Mouse (Mus musculus): Measurements from ENCODE around the gene Pms2. TPM values are rescaled to one million over a fixed set of nuclear protein-coding genes. Genes with fewer than 3 reads are reported as not detected.
A peak's percentile ranks its signal among the peaks of the same experiment; 100 is the strongest.

The Pms2 gene
- total RNA-seq, 2 experiments from 2014 or later: 3.5 to 4.7 TPM

GRCm38 (mm10) chr5:143908926-143909325, 838 bp upstream of the Pms2 start:
- no peak for DNase-seq
- no peak for TF ChIP-seq CTCF (IDR thresholded peaks at IDR 0.05)
- Histone ChIP-seq H3K4me3 (peak overlapping the region; percentile 76), H3K27ac (peak overlapping the region; percentile 97)
- intact Hi-C loops (cut with DNase I): loop anchor here (5.0 kb wide), 1 partner anchor 352 kb away; no protein-coding TSS in a partner anchor

GRCm38 (mm10) chr5:143916221-143916620, 6.5 kb downstream of the Pms2 start:
- Histone ChIP-seq H3K4me3 (no peak overlapping the region), H3K27ac (no peak overlapping the region)
- DNase-seq: no peak
- intact Hi-C loops (cut with DNase I): loop anchor here (5.0 kb wide), 1 partner anchor 349 kb away; no protein-coding TSS in a partner anchor
- TF ChIP-seq CTCF (IDR thresholded peaks at IDR 0.05): no peak

GRCm38 (mm10) chr5:143917418-143917817, 7.7 kb downstream of the Pms2 start:
- Histone ChIP-seq H3K4me3 (no peak overlapping the region), H3K27ac (no peak overlapping the region)
- intact Hi-C loops (cut with DNase I): loop anchor here (1.0 to 5.0 kb wide), 2 partner anchors 185 to 350 kb away; partner anchors contain the start of gene Usp42
- TF ChIP-seq CTCF (IDR thresholded peaks at IDR 0.05): peak; percentile 81
- peak; percentile 75 for DNase-seq

- Histone ChIP-seq H3K4me3 (no peak overlapping the region), H3K27ac (no peak overlapping the region)
- no peak for TF ChIP-seq CTCF (IDR thresholded peaks at IDR 0.05)
- no peak for DNase-seq
- intact Hi-C loops (cut with DNase I): loop anchor here (5.0 kb wide), 1 partner anchor 351 kb away; no protein-coding TSS in a partner anchor
Measured at GRCm38 (mm10) chr5:143918120-143918519, 8.4 kb downstream of the Pms2 start.

- intact Hi-C loops (cut with DNase I): no loop called here
- H3K4me3 ChIP-seq: no peak overlapping the region
- H3K27ac ChIP-seq: no peak overlapping the region
- TF ChIP-seq CTCF (IDR thresholded peaks at IDR 0.05): no peak
- no peak for DNase-seq
Measured at GRCm38 (mm10) chr5:143924781-143925452, 15.2 kb downstream of the Pms2 start.

- Histone ChIP-seq H3K27ac (no peak within 1 kb of the TSS), H3K4me3 (no peak within 1 kb of the TSS)
- no peak for DNase-seq
- TF ChIP-seq CTCF (IDR thresholded peaks at IDR 0.05): no peak
- intact Hi-C loops (cut with DNase I): no loop called here
Measured at GRCm38 (mm10) chr5:143927875-143928274, 18.1 kb downstream of the Pms2 start, which contains the start of gene Gm42421. TSS of gene Gm42421 (plus strand) at chr5:143928175.

GRCm38 (mm10) chr5:143929291-143929690, 19.5 kb downstream of the Pms2 start:
- intact Hi-C loops (cut with DNase I): no loop called here

GRCm38 (mm10) chr5:143930656-143931055, 20.9 kb downstream of the Pms2 start:
- no peak for DNase-seq
- intact Hi-C loops (cut with DNase I): no loop called here
- H3K27ac ChIP-seq: no peak overlapping the region
- TF ChIP-seq CTCF (IDR thresholded peaks at IDR 0.05): no peak
- H3K4me3 ChIP-seq: no peak overlapping the region

More at GRCm38 (mm10) chr5:143929291-143929690, 19.5 kb downstream of the Pms2 start:
- DNase-seq: no peak
- TF ChIP-seq CTCF (IDR thresholded peaks at IDR 0.05): no peak
- no peak overlapping the region for H3K4me3 ChIP-seq
- no peak overlapping the region for H3K27ac ChIP-seq

- TF ChIP-seq CTCF (IDR thresholded peaks at IDR 0.05): no peak
- intact Hi-C loops (cut with DNase I): no loop called here
- DNase-seq: no peak
- Histone ChIP-seq H3K4me3 (no peak overlapping the region), H3K27ac (no peak overlapping the region)
Measured at GRCm38 (mm10) chr5:143931863-143932580, 22.3 kb downstream of the Pms2 start.

- intact Hi-C loops (cut with DNase I): no loop called here
- TF ChIP-seq CTCF (IDR thresholded peaks at IDR 0.05): no peak
- H3K27ac ChIP-seq: no peak within 1 kb of the TSS
- no peak within 1 kb of the TSS for H3K4me3 ChIP-seq
- no peak for DNase-seq
Measured at GRCm38 (mm10) chr5:143932831-143933230, 23.1 kb downstream of the Pms2 start, which contains the start of gene Rsph10b. TSS of gene Rsph10b (plus strand) at chr5:143933035.

- no peak for TF ChIP-seq CTCF (IDR thresholded peaks at IDR 0.05)
- no peak overlapping the region for H3K27ac ChIP-seq
- intact Hi-C loops (cut with DNase I): no loop called here
- no peak overlapping the region for H3K4me3 ChIP-seq
- DNase-seq: no peak
Measured at GRCm38 (mm10) chr5:143933414-143933813, 23.6 kb downstream of the Pms2 start.

- DNase-seq: no peak
- intact Hi-C loops (cut with DNase I): no loop called here
- Histone ChIP-seq H3K27ac (no peak overlapping the region), H3K4me3 (no peak overlapping the region)
- peak; percentile 19; the same call in 1 of the 2 replicates for TF ChIP-seq CTCF (IDR thresholded peaks at IDR 0.05)
Measured at GRCm38 (mm10) chr5:143933875-143934274, 24.1 kb downstream of the Pms2 start.

GRCm38 (mm10) chr5:143936156-143936555, 26.4 kb downstream of the Pms2 start:
- intact Hi-C loops (cut with DNase I): no loop called here
- TF ChIP-seq CTCF (IDR thresholded peaks at IDR 0.05): no peak
- Histone ChIP-seq H3K27ac (no peak overlapping the region), H3K4me3 (no peak overlapping the region)
- no peak for DNase-seq
